Mouse (Mus musculus): ENCODE measurements around the gene 4931409K22Rik.
A peak's percentile ranks its signal among the peaks of the same experiment; 100 is the strongest.

4931409K22Rik gene

GRCm38 (mm10) chr5:24540387-24541143 lies 16.0 kb downstream of the 4931409K22Rik start, which contains the start of gene Asb10:
Asb10 (minus strand) TSS chr5:24540978.
- peak; percentile 20 to 38 for DNase-seq (ENCODE audit: low spot score in 2 of 2)

- DNase-seq (ENCODE audit: low spot score in 2 of 2): no peak
Observed at GRCm38 (mm10) chr5:24539571-24540296, 16.9 kb downstream of the 4931409K22Rik start.

GRCm38 (mm10) chr5:24537618-24538017 lies 19.0 kb downstream of the 4931409K22Rik start:
- DNase-seq (ENCODE audit: low spot score in 2 of 2): no peak

GRCm38 (mm10) chr5:24536511-24536910 lies 20.1 kb downstream of the 4931409K22Rik start:
- no peak for DNase-seq (ENCODE audit: low spot score in 2 of 2)

GRCm38 (mm10) chr5:24535731-24536130 lies 20.9 kb downstream of the 4931409K22Rik start:
- no peak for DNase-seq (ENCODE audit: low spot score in 2 of 2)

- DNase-seq (ENCODE audit: low spot score in 2 of 2): no peak
Observed at GRCm38 (mm10) chr5:24534292-24534691, 22.3 kb downstream of the 4931409K22Rik start.

GRCm38 (mm10) chr5:24533391-24533790 lies 23.2 kb downstream of the 4931409K22Rik start:
- DNase-seq (ENCODE audit: low spot score in 2 of 2): no peak

GRCm38 (mm10) chr5:24530042-24530689 lies 26.4 kb downstream of the 4931409K22Rik start:
- peak; percentile 74 to 79 for DNase-seq (ENCODE audit: low spot score in 2 of 2)

- no peak for DNase-seq (ENCODE audit: low spot score in 2 of 2)
Observed at GRCm38 (mm10) chr5:24527780-24528179, 28.8 kb downstream of the 4931409K22Rik start.

- no peak for DNase-seq (ENCODE audit: low spot score in 2 of 2)
Observed at GRCm38 (mm10) chr5:24526889-24527230, 29.7 kb downstream of the 4931409K22Rik start, which contains the start of gene Gbx1. Gbx1 (minus strand) TSS chr5:24527202.

- no peak for DNase-seq (ENCODE audit: low spot score in 2 of 2)
Observed at GRCm38 (mm10) chr5:24526190-24526888, 30.3 kb downstream of the 4931409K22Rik start.

- DNase-seq (ENCODE audit: low spot score in 2 of 2): no peak
Observed at GRCm38 (mm10) chr5:24525360-24526189, 31.0 kb downstream of the 4931409K22Rik start.

- no peak for DNase-seq (ENCODE audit: low spot score in 2 of 2)
Observed at GRCm38 (mm10) chr5:24524522-24524921, 32.1 kb downstream of the 4931409K22Rik start.

GRCm38 (mm10) chr5:24523806-24524205 lies 32.8 kb downstream of the 4931409K22Rik start:
- no peak for DNase-seq (ENCODE audit: low spot score in 2 of 2)

GRCm38 (mm10) chr5:24521366-24521765 lies 35.2 kb downstream of the 4931409K22Rik start:
- DNase-seq (ENCODE audit: low spot score in 2 of 2): no peak

GRCm38 (mm10) chr5:24512271-24512670 lies 44.3 kb downstream of the 4931409K22Rik start:
- DNase-seq (ENCODE audit: low spot score in 2 of 2): no peak

GRCm38 (mm10) chr5:24510635-24511034 lies 46.0 kb downstream of the 4931409K22Rik start:
- peak; percentile 13 to 15 for DNase-seq (ENCODE audit: low spot score in 2 of 2)

GRCm38 (mm10) chr5:24508406-24508805 lies 48.2 kb downstream of the 4931409K22Rik start:
- DNase-seq (ENCODE audit: low spot score in 2 of 2): no peak

GRCm38 (mm10) chr5:24505513-24505912 lies 51.1 kb downstream of the 4931409K22Rik start:
- DNase-seq (ENCODE audit: low spot score in 2 of 2): no peak

GRCm38 (mm10) chr5:24502786-24503185 lies 53.8 kb downstream of the 4931409K22Rik start:
- no peak for DNase-seq (ENCODE audit: low spot score in 2 of 2)

- no peak for DNase-seq (ENCODE audit: low spot score in 2 of 2)
Observed at GRCm38 (mm10) chr5:24500851-24501250, 55.8 kb downstream of the 4931409K22Rik start.

Measured in spleen, postnatal 36 days (tissue).